Mouse (Mus musculus): ENCODE data around the gene Srsf3. TPM values are rescaled to one million over a fixed set of nuclear protein-coding genes. Genes with fewer than 3 reads are reported as not detected.
"Not testable (repeated sequence)": the region's sequence is repeated elsewhere in the genome, so short reads cannot be mapped to it uniquely, and the experiment has no call there.

Gene Srsf3
- total RNA-seq, 2 experiments from 2014 or later: 124 to 130 TPM

GRCm38 (mm10) chr17:29063121-29063987 lies 30.9 kb downstream of the Srsf3 start:
- DNase-seq (ENCODE audit: low spot score in 2 of 2): no peak

DNA sequence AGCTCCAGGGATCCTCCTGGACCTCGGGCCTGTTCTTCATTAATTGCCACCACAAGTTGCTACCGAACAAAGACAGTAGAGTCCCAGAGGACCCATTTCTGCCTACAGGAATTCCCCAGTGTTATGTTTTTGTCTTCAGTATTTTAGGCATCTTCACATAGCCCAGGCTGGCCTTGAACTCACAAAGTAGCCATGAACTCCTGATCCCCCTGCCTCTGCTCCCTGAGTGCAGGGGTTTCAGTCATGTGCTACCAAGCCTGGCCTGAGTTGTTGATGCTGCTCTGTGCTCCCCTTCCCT lies 31.5 kb downstream of the Srsf3 start:
- no peak for DNase-seq (ENCODE audit: low spot score in 2 of 2)

GRCm38 (mm10) chr17:29065245-29065940 lies 33.0 kb downstream of the Srsf3 start:
- no peak for DNase-seq (ENCODE audit: low spot score in 2 of 2)

- no peak for DNase-seq (ENCODE audit: low spot score in 2 of 2)
Measured at GRCm38 (mm10) chr17:29065971-29066370, 33.5 kb downstream of the Srsf3 start.

GRCm38 (mm10) chr17:29067416-29067815 lies 35.0 kb downstream of the Srsf3 start:
- not testable (repeated sequence) for DNase-seq (ENCODE audit: low spot score in 2 of 2)

DNA sequence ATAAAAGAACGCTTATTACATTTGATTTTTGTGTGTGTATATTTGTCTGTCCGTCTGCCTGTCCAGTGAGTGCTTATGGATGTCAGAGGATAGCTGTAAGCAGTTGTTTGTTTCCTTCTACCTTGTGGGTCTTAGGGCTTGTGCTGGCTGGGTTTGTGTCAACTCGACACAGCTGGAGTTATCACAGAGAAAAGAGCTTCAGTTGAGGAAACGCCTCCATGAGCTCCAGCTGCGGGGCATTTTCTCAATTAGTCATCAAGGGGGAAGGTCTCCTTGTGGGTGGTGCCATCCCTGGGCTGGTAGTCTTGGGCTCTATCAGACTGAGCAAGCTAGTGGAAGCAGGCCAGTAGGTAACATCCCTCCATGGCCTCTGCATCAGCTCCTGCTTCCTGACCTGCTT lies 35.4 kb downstream of the Srsf3 start:
- no peak for DNase-seq (ENCODE audit: low spot score in 2 of 2)

DNA sequence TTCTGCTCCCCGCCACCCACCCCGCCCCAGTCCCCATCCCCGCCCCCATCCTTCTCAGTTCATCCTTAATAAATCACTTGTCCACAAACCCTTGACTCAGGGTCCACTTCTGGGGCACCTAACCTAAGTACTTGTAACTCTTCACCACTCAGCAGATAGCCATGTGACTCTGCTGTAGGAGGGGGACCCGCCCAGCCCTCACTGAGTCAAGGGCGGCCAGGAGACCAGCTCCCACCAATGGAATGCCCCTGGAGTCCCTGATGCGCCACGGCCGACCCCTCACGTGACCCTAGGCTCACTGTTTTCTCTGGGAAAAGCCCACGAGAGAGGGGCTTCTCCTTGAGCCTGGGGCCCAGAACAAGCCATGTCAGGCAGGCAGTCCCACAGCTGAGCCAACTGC lies 36.6 kb downstream of the Srsf3 start:
- DNase-seq (ENCODE audit: low spot score in 2 of 2): no peak

DNA sequence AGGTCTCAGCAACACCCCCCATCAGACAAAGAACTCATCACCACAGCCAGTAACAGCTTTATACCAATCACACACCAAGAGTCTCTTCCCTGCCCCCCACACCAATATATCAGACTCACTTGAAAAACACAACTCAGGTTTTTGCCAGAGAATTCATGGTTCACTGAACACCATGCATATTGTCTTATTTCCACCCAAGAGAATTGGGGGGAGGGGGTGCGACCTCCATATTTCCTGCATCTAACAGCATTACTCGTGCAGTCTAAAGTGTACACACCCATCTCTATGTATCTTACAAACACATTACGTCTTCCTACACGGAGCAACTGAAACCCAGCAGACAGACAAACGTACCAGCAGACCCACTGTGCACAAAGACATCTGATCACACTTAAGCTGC lies 39.4 kb downstream of the Srsf3 start:
- no peak for DNase-seq (ENCODE audit: low spot score in 2 of 2)

DNA sequence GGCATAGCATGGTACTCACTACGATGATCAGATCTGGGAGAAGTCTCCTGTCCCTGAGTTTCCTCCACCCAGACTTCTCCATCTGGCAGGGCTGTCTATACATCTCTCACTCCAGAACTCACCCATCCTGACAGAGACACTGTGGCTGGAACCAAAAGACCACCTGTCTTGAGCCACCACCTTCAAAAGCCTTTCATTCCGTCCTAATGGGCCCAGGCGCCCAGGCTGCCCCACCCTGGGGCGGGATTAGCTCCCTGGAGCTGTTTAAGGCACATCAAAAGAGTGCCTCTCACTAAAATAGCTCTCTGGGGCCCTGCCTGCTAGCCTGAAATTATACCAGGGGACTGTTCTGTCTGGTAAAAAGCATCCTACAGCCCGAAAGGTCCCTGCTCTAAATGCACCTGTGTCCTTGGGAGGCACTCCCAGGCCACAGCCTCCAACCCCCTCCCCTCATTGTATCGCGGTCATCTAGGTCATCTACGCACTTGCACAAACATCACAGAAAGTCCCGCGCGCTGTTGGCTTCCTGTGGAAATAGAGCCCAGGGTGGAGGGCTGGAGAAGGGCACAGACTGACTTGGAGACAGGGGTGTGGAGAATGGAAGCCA lies 40.4 kb downstream of the Srsf3 start:
- DNase-seq (ENCODE audit: low spot score in 2 of 2): no peak

GRCm38 (mm10) chr17:29073313-29073712 lies 40.9 kb downstream of the Srsf3 start:
- DNase-seq (ENCODE audit: low spot score in 2 of 2): no peak

DNA sequence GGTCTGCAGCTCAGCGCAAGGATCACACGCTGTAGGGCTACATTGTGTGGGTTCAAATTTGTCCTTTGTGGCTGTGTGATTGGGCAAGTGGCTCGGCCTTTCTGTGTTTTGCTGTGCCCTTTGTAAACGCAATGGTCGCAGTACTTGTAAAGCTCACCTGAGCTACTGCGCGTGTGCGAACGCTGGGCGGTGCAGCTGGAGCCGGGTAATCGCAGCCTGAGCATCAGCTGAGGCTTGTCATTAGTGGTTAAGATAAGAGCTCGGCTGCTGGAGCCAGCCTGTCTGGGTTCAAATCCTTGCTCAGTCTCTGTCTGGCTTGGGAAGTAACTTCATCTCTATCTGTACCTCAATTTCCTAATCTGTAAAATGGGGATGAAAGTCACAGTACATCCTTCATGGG lies 41.7 kb downstream of the Srsf3 start:
- DNase-seq (ENCODE audit: low spot score in 2 of 2): no peak

DNA sequence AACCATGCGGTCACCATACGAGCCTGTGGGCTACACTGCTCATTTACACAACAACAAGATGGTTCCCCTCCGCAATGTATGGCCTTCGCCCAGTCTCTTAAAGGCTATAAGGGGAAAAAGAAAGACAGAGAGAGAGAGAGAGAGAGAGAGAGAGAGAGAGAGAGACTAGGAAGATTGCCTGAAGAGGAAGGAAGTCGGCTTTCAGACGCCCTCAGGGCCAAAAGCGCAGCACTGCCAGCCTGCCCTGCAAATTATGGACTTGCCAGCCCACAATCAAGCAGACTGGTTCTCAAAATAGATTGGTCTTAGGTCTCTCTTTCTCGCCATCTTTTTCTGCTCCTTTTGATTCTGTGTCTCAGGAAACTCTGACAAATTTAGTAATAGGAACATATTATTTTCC lies 43.8 kb downstream of the Srsf3 start:
- no peak for DNase-seq (ENCODE audit: low spot score in 2 of 2)

DNA sequence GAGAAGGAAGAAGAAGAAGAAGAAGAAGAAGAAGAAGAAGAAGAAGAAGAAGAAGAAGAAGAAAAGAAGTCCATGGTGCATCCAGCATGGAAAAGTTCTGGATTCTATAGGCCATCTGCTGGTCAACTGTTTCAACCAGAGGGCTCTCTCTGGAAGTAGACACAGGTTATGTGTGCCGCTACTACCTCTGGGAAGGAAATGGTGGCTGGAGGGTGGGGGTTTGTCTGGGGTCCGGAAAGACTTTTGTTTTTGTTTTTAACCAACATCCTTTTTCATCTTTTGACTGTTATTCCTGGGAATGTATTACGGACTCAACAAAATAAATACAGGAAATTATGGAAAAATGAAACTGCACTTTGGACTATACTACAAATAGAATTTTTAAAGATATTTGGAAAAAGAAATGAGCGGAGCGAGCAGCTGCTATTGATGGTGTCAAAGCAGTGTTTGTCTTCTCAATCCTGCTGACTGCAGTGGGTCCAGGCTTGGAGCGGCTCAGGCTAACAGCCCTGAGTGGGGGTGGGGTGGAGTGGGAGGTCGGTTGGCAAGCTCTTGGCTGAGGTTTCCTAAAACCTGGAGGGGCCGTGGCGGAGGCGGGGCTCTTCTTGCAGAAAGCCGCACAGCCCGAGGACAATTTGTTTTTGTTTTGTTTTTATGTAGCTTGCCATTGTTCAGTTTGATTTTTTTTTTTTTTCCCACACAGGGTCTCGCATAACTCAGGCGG lies 45.5 kb downstream of the Srsf3 start:
- DNase-seq (ENCODE audit: low spot score in 2 of 2): peak; percentile 46 to 72

DNA sequence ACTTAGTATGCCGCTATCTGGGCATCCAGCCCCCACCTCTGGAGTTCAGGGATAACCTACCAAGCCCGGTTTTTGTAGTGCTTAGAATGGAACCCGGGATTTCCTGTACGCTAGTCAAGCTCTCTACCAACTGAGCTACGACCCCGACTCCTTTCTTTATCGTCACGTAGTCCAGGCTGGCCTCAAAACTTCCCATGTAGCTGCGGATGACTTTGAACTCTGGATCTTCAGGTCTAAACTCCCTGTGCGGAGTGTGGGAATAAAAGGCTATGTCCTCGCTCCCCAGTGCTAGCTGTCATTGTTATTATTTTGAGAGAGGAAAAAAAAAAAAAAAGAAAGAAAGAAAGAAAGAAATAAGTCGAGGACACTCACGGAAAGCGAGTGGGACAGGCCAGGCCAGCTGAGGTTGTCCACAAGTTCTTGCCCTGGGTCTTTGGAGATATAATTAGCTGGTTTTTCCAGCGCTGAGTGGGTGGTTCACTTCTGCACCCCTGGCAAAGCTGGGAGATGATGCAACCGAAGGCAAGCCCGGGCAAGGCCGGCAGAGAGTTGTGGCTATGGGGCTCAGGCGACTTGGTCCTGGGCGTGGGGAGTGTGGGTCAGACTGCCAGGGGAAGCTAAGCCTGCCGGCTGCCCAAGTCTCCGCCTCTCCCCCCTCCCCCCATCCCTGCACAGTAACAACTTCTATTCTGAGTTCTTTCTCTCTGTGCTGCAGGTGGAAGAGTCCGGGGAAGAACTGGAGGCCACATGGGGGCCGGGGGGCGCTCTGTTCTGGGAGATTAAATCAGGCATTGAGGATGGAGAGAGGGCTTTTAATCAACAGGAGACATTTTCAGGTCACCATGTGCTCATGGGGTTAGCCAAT lies 46.3 kb downstream of the Srsf3 start:
- peak in 1 of 2 experiments; percentile 32 for DNase-seq (ENCODE audit: low spot score in 2 of 2)

GRCm38 (mm10) chr17:29080758-29081617 lies 48.6 kb downstream of the Srsf3 start:
- no peak for DNase-seq (ENCODE audit: low spot score in 2 of 2)

DNA sequence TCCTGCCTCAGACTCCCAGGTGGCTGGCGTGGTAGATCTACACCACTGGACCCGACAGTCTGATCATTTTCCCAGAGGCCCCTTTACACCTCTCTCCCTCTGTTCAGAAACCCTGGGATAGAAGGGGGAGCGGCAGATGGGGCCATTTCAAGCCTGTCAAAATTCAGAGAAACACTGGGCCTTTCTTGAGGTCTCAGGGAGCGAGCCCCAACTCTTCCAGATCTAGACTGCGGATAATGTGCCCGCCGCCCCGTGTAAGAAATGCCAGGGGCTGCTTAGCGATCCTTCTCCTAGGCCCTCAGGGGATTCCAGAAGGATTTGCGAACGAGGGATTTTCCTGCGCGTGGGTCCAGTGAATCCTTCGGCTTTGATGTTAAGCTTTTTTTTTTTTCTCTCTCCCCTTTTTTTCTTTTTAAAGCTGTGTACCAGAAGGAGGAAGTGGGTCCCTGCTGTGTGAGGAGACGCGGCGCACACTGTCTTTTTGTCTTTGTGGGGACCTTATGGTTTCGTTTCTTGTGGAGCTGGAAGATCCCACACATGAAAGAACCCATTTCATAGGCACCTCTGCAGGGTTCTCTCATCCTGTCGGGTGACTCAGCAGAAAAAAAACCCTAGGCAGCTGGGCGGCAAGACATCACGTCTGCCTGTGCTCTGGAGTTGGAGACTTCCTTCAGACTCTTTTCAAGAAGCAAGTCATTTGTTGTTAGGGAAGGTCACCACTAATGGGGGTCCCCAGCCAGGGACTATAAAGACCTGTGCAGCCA lies 49.4 kb downstream of the Srsf3 start:
- peak; percentile 31 to 44 for DNase-seq (ENCODE audit: low spot score in 2 of 2)

DNA sequence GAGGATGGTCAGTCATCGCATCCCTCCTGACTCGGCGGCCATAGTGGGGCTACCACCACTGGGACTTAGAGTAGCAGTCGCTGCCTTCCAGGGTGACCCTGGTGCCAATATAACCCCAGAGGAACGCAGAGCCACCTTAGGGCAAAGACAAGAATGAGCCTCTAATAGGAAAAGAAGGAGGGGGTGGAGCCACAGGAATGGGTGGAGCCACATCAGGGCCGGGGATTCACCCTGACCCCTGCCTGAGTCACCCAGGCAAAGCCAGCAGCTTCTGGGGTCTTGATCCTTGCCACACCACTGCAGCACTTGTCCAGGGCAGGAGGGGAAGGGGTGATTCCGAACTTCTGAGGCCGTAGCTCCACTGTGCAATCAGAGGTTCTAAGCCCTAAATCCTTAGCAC lies 51.2 kb downstream of the Srsf3 start:
- DNase-seq (ENCODE audit: low spot score in 2 of 2): no peak

DNA sequence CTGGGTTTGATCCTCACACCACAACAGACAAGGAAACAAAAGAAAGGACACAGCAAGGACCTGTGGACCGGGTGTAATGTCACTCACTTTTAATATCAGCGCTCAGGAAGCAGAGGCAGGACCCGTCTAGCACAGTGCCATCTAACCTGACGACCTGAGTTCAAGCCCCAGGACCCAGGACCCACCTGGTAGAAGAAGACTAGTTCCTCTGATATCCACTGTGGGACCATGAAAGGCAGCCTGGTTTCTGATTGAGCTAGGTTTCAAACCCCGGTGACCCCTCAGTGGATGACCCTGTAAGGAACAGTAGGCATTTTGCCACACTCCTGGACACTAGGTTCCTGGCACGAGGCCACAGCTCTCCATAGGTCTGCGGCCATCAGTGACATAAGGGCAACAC lies 52.2 kb downstream of the Srsf3 start:
- DNase-seq (ENCODE audit: low spot score in 2 of 2): no peak

DNA sequence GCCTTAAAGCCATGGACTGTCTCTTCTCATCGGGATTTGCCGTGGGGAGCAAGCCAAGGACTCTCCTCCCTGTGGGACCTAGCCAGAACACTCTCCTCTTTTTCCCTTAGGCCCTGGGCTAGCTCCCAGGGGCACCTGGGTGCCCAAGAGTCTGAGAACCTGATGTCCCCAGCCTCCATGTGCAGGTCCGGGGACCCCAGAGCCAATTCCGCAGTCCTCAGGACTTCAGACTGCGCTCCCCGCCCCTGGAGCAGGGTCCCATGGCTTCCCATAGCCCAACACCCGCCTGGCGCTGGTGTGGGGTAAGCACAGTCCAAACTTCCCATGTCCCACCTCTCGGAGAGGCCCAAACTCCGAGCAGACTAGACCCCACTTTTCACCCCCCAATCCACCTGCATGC lies 52.8 kb downstream of the Srsf3 start:
- DNase-seq (ENCODE audit: low spot score in 2 of 2): no peak

Data from left cerebral cortex, adult 18-20 months (tissue).